Mouse (Mus musculus) spleen, adult 2 months (tissue): ENCODE measurements around the gene Smim9.

Experiments
- CTCF ChIP-seq: fragments of 200-500 bp; IDR thresholded peaks from 2 replicates; pipeline ENCODE4 v1.5.1; 2011; ENCODE audit warnings: mild to moderate bottlenecking, inconsistent platforms; ENCODE audit not compliant: insufficient read depth, insufficient read length, insufficient replicate concordance; ENCODE audit errors: extremely low read depth
- POLR2A ChIP-seq: fragments of 200-500 bp; IDR thresholded peaks from 2 replicates; pipeline ENCODE4 v1.6.1; 2011; ENCODE audit warnings: low read depth, low read length, inconsistent platforms

DNA sequence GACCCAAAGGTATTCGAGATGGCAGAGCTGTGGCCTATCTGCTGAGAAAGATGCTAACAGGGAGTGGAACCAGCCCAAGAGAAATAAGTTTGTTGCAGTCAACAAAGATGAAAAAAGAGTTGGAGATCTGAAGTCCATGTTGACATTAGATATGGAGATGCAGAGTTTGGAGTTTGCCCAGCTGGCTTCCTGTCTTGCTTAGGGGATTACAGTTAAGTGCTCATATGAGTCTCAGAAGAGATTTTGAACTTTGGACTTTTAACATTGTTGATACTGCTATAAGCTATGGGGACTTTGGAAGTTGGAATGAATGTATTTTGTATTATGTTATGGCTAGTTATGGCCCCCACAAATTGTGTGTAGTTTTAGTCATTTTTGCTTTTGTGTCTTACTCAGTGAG is 11.3 kb downstream of the Smim9 start:
- TF ChIP-seq CTCF (no peak), POLR2A (no peak)
